Mouse (Mus musculus) E14TG2a.4 (cell line): ENCODE measurements around the gene Cyp4f13.

Experiments used
- CTCF ChIP-seq: conservative IDR thresholded peaks from 2 replicates; pipeline ENCODE4 v1.5.1; 2014; ENCODE audit warnings: low read length
- POU5F1 ChIP-seq: IDR thresholded peaks from 2 replicates; pipeline ENCODE4 v1.6.1; 2014; ENCODE audit warnings: low read length, borderline replicate concordance

- TF ChIP-seq CTCF (no peak), POU5F1 (no peak)
These were observed 41.0 kb downstream of the Cyp4f13 start for GRCm38 (mm10) chr17:32906172-32906571.
